Mouse (Mus musculus) ES-Bruce4 (cell line): ENCODE data around the gene Slc25a21.

Experiments used
- CTCF ChIP-seq: IDR thresholded peaks from one replicate; pipeline ENCODE4 v1.8.1; 2011; ENCODE audit warnings: low read depth, low read length
- EP300 ChIP-seq: IDR thresholded peaks from 2 replicates; pipeline ENCODE4 v1.6.1; 2011; ENCODE audit warnings: low read depth, low read length; ENCODE audit not compliant: insufficient read depth
- POLR2A ChIP-seq: IDR thresholded peaks from one replicate; pipeline ENCODE4 v1.8.1; 2011; ENCODE audit warnings: low read length; ENCODE audit not compliant: insufficient read depth

GRCm38 (mm10) chr12:56670795-56671194, 526.5 kb downstream of the Slc25a21 start:
- TF ChIP-seq POLR2A, result no peak
- no peak for TF ChIP-seq CTCF
- no peak for TF ChIP-seq EP300
